Mouse (Mus musculus): ENCODE data around the gene Ypel2. TPM values are rescaled to one million over a fixed set of nuclear protein-coding genes. Genes with fewer than 3 reads are reported as not detected.

Gene Ypel2
- polyA plus RNA-seq, 1 experiment from 2014 or later = 22.8 TPM

- peaks cover 14 to 46% of the 10 kb centered on the region in 2 experiments for H3K4me1 ChIP-seq (ENCODE audit: control insufficient read depth in 2 of 2, insufficient read depth in 2 of 2, low read length in 2 of 2)
These were observed 24.3 kb downstream of the Ypel2 start for GRCm38 (mm10) chr11:86969041-86969821.

GRCm38 (mm10) chr11:86967506-86967905 lies 26.0 kb downstream of the Ypel2 start:
- Histone ChIP-seq H3K36me3 (ENCODE audit: control insufficient read depth, insufficient read depth, low read length) (peaks cover 61% of the 10 kb centered on the region), H3K4me1 (ENCODE audit: control insufficient read depth in 2 of 2, insufficient read depth in 2 of 2, low read length in 2 of 2) (peaks cover 27 to 53% of the 10 kb centered on the region in 2 experiments)
- WGBS = 89% methylated on average over 9 of the region's 9 CpGs

More at GRCm38 (mm10) chr11:86969041-86969821, 24.3 kb downstream of the Ypel2 start:
- Histone ChIP-seq H3K4me2 (ENCODE audit: low read length) (no peak overlapping the region), H3K9ac (ENCODE audit: low read length) (no peak overlapping the region), H3K9me3 (ENCODE audit: control insufficient read depth, low read length) (no peaks in the 10 kb centered on the region), H3K27ac (replicated peaks in 1 of 2; ENCODE audit: control insufficient read depth in 1 of 2, insufficient read depth in 1 of 2, low read depth in 2 of 2, low read length in 2 of 2) (peak overlapping the region; percentile 35 to 53; a peak in 3 of 4 replicates), H3K36me3 (ENCODE audit: control insufficient read depth, insufficient read depth, low read length) (peaks cover 75% of the 10 kb centered on the region), H3K27me3 (ENCODE audit: control insufficient read depth, insufficient read depth, low read length) (no peaks in the 10 kb centered on the region), H3K4me3 (ENCODE audit: control insufficient read depth in 1 of 2, insufficient read depth in 1 of 2, low read depth in 1 of 2, low read length in 2 of 2) (no peak overlapping the region)
- WGBS = 76% methylated on average over 13 of the region's 13 CpGs
- no peak for ATAC-seq (ENCODE audit: insufficient number of reproducible peaks, insufficient read depth, low FRiP score, low read depth)

GRCm38 (mm10) chr11:86966696-86967095 lies 26.8 kb downstream of the Ypel2 start:
- Histone ChIP-seq H3K36me3 (ENCODE audit: control insufficient read depth, insufficient read depth, low read length) (peaks cover 53% of the 10 kb centered on the region), H3K9me3 (ENCODE audit: control insufficient read depth, low read length) (no peaks in the 10 kb centered on the region), H3K9ac (ENCODE audit: low read length) (no peak overlapping the region), H3K4me3 (ENCODE audit: control insufficient read depth in 1 of 2, insufficient read depth in 1 of 2, low read depth in 1 of 2, low read length in 2 of 2) (no peak overlapping the region), H3K27me3 (ENCODE audit: control insufficient read depth, insufficient read depth, low read length) (no peaks in the 10 kb centered on the region), H3K27ac (replicated peaks in 1 of 2; ENCODE audit: control insufficient read depth in 1 of 2, insufficient read depth in 1 of 2, low read depth in 2 of 2, low read length in 2 of 2) (no peak overlapping the region), H3K4me2 (ENCODE audit: low read length) (no peak overlapping the region), H3K4me1 (ENCODE audit: control insufficient read depth in 2 of 2, insufficient read depth in 2 of 2, low read length in 2 of 2) (peaks cover 36 to 61% of the 10 kb centered on the region in 2 experiments)
- no peak for ATAC-seq (ENCODE audit: insufficient number of reproducible peaks, insufficient read depth, low FRiP score, low read depth)
- 86% methylated on average over 3 of the region's 3 CpGs for WGBS

More at GRCm38 (mm10) chr11:86967506-86967905, 26.0 kb downstream of the Ypel2 start:
- H3K9ac ChIP-seq (ENCODE audit: low read length) = no peak overlapping the region
- no peak overlapping the region for H3K4me2 ChIP-seq (ENCODE audit: low read length)
- 0 out of 4 replicates have a peak overlapping the region, but pooled peaks of 1 of the 2 experiments have one; percentile 9 for H3K27ac ChIP-seq (replicated peaks in 1 of 2; ENCODE audit: control insufficient read depth in 1 of 2, insufficient read depth in 1 of 2, low read depth in 2 of 2, low read length in 2 of 2)
- no peak overlapping the region for H3K4me3 ChIP-seq (ENCODE audit: control insufficient read depth in 1 of 2, insufficient read depth in 1 of 2, low read depth in 1 of 2, low read length in 2 of 2)
- ATAC-seq (ENCODE audit: insufficient number of reproducible peaks, insufficient read depth, low FRiP score, low read depth) = no peak
- no peaks in the 10 kb centered on the region for H3K9me3 ChIP-seq (ENCODE audit: control insufficient read depth, low read length)
- H3K27me3 ChIP-seq (ENCODE audit: control insufficient read depth, insufficient read depth, low read length) = no peaks in the 10 kb centered on the region

GRCm38 (mm10) chr11:86965079-86965478 lies 28.4 kb downstream of the Ypel2 start:
- H3K4me1 ChIP-seq (ENCODE audit: control insufficient read depth in 2 of 2, insufficient read depth in 2 of 2, low read length in 2 of 2) = peaks cover 46 to 77% of the 10 kb centered on the region in 2 experiments
- H3K27ac ChIP-seq (replicated peaks in 1 of 2; ENCODE audit: control insufficient read depth in 1 of 2, insufficient read depth in 1 of 2, low read depth in 2 of 2, low read length in 2 of 2) = peak overlapping the region in 1 of 2 experiments; percentile 94; a peak in 2 of 4 replicates
- ATAC-seq (ENCODE audit: insufficient number of reproducible peaks, insufficient read depth, low FRiP score, low read depth) = no peak
- no peak overlapping the region for H3K4me2 ChIP-seq (ENCODE audit: low read length)
- no peak overlapping the region for H3K9ac ChIP-seq (ENCODE audit: low read length)
- peaks cover 38% of the 10 kb centered on the region for H3K36me3 ChIP-seq (ENCODE audit: control insufficient read depth, insufficient read depth, low read length)
- H3K9me3 ChIP-seq (ENCODE audit: control insufficient read depth, low read length) = no peaks in the 10 kb centered on the region
- 52% methylated on average over 5 of the region's 5 CpGs for WGBS
- no peak overlapping the region for H3K4me3 ChIP-seq (ENCODE audit: control insufficient read depth in 1 of 2, insufficient read depth in 1 of 2, low read depth in 1 of 2, low read length in 2 of 2)
- H3K27me3 ChIP-seq (ENCODE audit: control insufficient read depth, insufficient read depth, low read length) = no peaks in the 10 kb centered on the region

DNA sequence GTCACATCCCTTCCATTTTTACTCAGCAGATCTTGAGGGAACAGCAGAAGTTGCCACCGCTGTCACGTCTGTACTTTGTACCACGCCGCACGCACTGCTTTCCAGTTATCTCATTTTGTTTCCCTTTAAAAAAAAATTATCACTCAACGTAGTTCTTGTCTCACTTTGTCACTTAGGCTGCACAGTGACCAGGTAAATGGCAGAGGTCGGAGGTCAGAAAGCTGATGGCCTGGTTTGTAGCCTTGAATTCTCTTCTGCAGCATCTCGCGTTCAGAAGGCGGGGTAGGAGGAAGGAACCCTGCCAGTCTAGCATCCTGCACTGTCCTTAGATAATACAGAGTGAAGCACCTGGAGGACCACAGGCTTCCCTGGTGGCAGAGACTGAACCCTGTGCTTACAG lies 29.8 kb downstream of the Ypel2 start:
- H3K36me3 ChIP-seq (ENCODE audit: control insufficient read depth, insufficient read depth, low read length) = peaks cover 26% of the 10 kb centered on the region
- no peak overlapping the region for H3K9ac ChIP-seq (ENCODE audit: low read length)
- H3K27me3 ChIP-seq (ENCODE audit: control insufficient read depth, insufficient read depth, low read length) = no peaks in the 10 kb centered on the region
- H3K9me3 ChIP-seq (ENCODE audit: control insufficient read depth, low read length) = no peaks in the 10 kb centered on the region
- H3K4me1 ChIP-seq (ENCODE audit: control insufficient read depth in 2 of 2, insufficient read depth in 2 of 2, low read length in 2 of 2) = peaks cover 50 to 85% of the 10 kb centered on the region in 2 experiments
- WGBS = 56% methylated on average over 10 of the region's 10 CpGs
- H3K4me2 ChIP-seq (ENCODE audit: low read length) = no peak overlapping the region
- H3K4me3 ChIP-seq (ENCODE audit: control insufficient read depth in 1 of 2, insufficient read depth in 1 of 2, low read depth in 1 of 2, low read length in 2 of 2) = no peak overlapping the region
- no peak for ATAC-seq (ENCODE audit: insufficient number of reproducible peaks, insufficient read depth, low FRiP score, low read depth)
- peak overlapping the region; percentile 83 to 94; a peak in 3 of 4 replicates for H3K27ac ChIP-seq (replicated peaks in 1 of 2; ENCODE audit: control insufficient read depth in 1 of 2, insufficient read depth in 1 of 2, low read depth in 2 of 2, low read length in 2 of 2)

DNA sequence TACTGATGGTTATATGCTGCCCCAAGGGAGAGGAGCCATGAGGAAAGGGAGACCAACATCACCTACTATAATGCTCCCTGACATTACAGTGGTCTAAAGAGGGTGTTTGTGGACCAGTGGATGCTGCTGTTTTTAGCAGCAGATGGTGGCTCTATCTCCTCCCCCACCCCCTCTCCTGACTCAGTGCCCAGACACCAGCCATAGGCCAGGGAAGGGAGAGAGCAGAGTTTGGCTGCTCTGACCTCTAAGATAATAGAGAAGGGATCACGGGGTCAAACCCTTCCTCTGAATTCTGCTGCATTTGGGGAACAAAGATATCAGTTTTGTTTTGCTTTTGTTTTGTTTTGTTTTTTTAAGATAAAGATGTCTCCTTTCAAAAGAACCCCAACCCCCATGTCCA lies 30.5 kb downstream of the Ypel2 start:
- Histone ChIP-seq H3K4me2 (ENCODE audit: low read length) (peak overlapping the region; percentile 37), H3K4me3 (ENCODE audit: control insufficient read depth in 1 of 2, insufficient read depth in 1 of 2, low read depth in 1 of 2, low read length in 2 of 2) (no peak overlapping the region), H3K9ac (ENCODE audit: low read length) (0 out of 2 replicates have a peak overlapping the region, but pooled peaks have one; percentile 6), H3K27me3 (ENCODE audit: control insufficient read depth, insufficient read depth, low read length) (no peaks in the 10 kb centered on the region), H3K27ac (replicated peaks in 1 of 2; ENCODE audit: control insufficient read depth in 1 of 2, insufficient read depth in 1 of 2, low read depth in 2 of 2, low read length in 2 of 2) (peak overlapping the region; percentile 83 to 94), H3K36me3 (ENCODE audit: control insufficient read depth, insufficient read depth, low read length) (peaks cover 19% of the 10 kb centered on the region), H3K4me1 (ENCODE audit: control insufficient read depth in 2 of 2, insufficient read depth in 2 of 2, low read length in 2 of 2) (peaks cover 56 to 85% of the 10 kb centered on the region in 2 experiments), H3K9me3 (ENCODE audit: control insufficient read depth, low read length) (no peaks in the 10 kb centered on the region)
- no peak for ATAC-seq (ENCODE audit: insufficient number of reproducible peaks, insufficient read depth, low FRiP score, low read depth)
- WGBS = 0% methylated on average over 1 of the region's 1 CpGs

GRCm38 (mm10) chr11:86962362-86962761 lies 31.1 kb downstream of the Ypel2 start:
- Histone ChIP-seq H3K4me1 (ENCODE audit: control insufficient read depth in 2 of 2, insufficient read depth in 2 of 2, low read length in 2 of 2) (peaks cover 63 to 89% of the 10 kb centered on the region in 2 experiments), H3K9ac (ENCODE audit: low read length) (peak overlapping the region; percentile 44), H3K27me3 (ENCODE audit: control insufficient read depth, insufficient read depth, low read length) (no peaks in the 10 kb centered on the region), H3K4me2 (ENCODE audit: low read length) (peak overlapping the region; percentile 37), H3K4me3 (ENCODE audit: control insufficient read depth in 1 of 2, insufficient read depth in 1 of 2, low read depth in 1 of 2, low read length in 2 of 2) (no peak overlapping the region), H3K36me3 (ENCODE audit: control insufficient read depth, insufficient read depth, low read length) (peaks cover 14% of the 10 kb centered on the region), H3K9me3 (ENCODE audit: control insufficient read depth, low read length) (no peaks in the 10 kb centered on the region), H3K27ac (replicated peaks in 1 of 2; ENCODE audit: control insufficient read depth in 1 of 2, insufficient read depth in 1 of 2, low read depth in 2 of 2, low read length in 2 of 2) (peak overlapping the region; percentile 83 to 94)
- no peak for ATAC-seq (ENCODE audit: insufficient number of reproducible peaks, insufficient read depth, low FRiP score, low read depth)
- WGBS = 10% methylated on average over 2 of the region's 2 CpGs
